Mouse (Mus musculus) splenic B cell, adult 2 months (primary cell): Measurements from ENCODE around the gene Smarcc2.
"Not testable (repeated sequence)": the region's sequence is repeated elsewhere in the genome, so short reads cannot be mapped to it uniquely, and the experiment has no call there.

Source experiments
- DNase-seq: peaks from one replicate; pipeline ENCODE4 v3.0.0-alpha.2; 2011; ENCODE audit warnings: low read depth, low spot score
- H3K27me3 ChIP-seq: 2 replicates; pipeline ENCODE4 v1.6.1; 2012; ENCODE audit warnings: mild to moderate bottlenecking, low read length, moderate library complexity, mixed read lengths; ENCODE audit not compliant: control insufficient read depth, poor library complexity, insufficient read depth, severe bottlenecking
- H3K36me3 ChIP-seq: 2 replicates; pipeline ENCODE4 v1.6.1; 2012; ENCODE audit warnings: mild to moderate bottlenecking, low read length, moderate library complexity, mixed read lengths; ENCODE audit not compliant: control insufficient read depth, poor library complexity, insufficient read depth, severe bottlenecking

Smarcc2 gene

DNA sequence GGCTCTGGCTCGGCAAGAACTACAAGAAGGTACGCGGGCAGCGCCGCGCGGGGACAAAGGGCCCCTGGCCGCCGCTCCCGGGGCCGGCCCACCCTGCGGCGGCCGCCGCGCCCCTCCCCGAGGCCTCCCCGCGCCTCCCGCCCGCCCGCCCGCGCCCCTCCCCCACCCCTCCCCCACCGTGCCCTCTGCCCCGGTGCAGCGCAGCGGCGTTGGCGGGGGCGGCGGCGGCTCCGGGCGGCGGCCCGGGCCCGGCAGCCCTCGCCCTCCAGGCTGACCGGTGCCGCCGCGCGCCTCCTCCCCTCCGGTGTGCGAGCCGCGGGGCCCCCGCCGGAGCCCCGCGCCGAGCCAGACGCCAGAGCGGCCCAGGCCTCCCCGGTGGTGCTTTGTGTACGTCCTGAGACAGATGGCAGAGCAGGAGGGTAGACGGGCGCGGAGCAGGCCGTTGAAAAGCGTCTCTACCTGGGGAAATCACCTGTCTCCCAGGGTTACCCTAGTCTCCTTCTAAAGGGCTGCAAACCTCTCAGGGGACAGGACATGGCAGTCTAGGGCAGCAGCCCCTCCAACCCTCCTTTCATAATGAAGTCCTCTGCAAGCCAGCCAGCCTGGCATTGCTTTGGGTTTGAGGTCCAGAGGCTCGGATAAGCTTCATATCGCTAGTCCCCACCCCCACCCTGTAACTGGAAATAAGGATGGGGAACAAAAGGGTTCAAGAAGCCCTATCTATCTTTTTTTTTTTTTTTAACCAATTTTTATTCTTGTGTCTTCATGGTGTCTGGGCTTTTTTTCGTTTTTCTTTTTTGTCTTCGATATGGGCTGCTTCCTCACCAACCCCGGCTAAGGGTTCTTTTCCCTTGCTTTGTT, 591 bp downstream of the Smarcc2 start:
- Histone ChIP-seq H3K27me3 (no peaks in the 10 kb centered on the region), H3K36me3 (peaks cover 4% of the 10 kb centered on the region)
- DNase-seq: peak; percentile 53

GRCm38 (mm10) chr10:128460270-128460630, 1.2 kb downstream of the Smarcc2 start:
- no peaks in the 10 kb centered on the region for H3K27me3 ChIP-seq
- H3K36me3 ChIP-seq: peaks cover 4% of the 10 kb centered on the region
- DNase-seq: no peak

- peaks cover 19% of the 10 kb centered on the region for H3K36me3 ChIP-seq
- no peaks in the 10 kb centered on the region for H3K27me3 ChIP-seq
- DNase-seq: no peak
Measured at GRCm38 (mm10) chr10:128474366-128474765, 15.3 kb downstream of the Smarcc2 start.

- DNase-seq: no peak
- Histone ChIP-seq H3K27me3 (no peaks in the 10 kb centered on the region), H3K36me3 (peaks cover 14% of the 10 kb centered on the region)
Measured at GRCm38 (mm10) chr10:128486370-128486769, 27.3 kb downstream of the Smarcc2 start.

DNA sequence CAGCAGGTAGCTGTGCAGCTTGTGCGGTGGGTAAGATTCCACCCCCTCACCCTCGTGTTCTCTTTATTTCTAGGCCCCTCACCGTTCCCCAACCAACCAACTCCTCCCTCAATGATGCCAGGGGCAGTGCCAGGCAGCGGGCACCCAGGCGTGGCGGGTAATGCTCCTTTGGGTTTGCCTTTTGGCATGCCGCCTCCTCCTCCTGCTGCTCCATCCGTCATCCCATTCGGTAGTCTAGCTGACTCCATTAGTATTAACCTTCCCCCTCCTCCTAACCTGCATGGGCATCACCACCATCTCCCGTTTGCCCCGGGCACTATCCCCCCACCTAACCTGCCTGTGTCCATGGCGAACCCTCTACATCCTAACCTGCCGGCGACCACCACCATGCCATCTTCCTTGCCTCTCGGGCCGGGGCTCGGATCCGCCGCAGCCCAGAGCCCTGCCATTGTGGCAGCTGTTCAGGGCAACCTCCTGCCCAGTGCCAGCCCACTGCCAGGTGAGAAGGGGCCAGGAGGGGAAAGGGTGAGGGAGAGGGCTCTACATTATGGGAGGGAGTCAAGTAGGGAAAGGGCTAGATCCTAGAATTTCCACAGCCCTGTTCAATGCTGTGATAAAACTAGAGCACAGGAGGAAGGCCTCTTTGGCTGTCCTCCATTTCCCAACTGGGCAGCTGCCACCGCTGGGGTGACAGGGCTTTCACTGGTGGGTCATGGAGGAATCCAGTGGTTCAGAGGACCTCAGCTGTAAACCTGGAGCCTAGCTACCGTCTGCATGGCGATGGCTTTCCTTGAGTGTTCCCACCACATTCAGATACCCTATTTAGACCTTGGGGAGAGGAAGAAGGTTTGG, 29.0 kb downstream of the Smarcc2 start:
- no peaks in the 10 kb centered on the region for H3K27me3 ChIP-seq
- peaks cover 9% of the 10 kb centered on the region for H3K36me3 ChIP-seq
- DNase-seq: no peak

- peaks cover 9% of the 10 kb centered on the region for H3K36me3 ChIP-seq
- H3K27me3 ChIP-seq: no peaks in the 10 kb centered on the region
- no peak for DNase-seq
Measured at GRCm38 (mm10) chr10:128488776-128489175, 29.7 kb downstream of the Smarcc2 start.

DNA sequence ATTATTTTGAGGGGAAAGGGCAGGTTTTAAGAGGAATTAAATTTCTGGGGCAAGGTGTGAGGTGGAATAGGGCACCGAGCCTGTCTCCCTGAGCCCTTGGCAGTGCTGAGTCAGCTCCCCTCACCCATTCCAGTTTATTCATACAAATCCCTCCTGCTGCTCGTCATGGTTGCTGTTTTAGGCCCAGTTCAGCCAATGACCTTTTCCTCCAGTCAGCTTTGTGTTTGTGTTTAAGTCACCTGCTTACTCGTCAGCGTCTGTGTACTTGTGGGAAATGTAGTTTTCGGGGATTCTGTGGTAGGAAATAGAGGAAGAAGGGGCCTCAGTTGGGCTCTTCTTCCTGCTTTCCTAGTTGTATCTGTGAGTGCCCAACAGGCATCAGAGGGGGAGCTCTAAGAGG, 30.3 kb downstream of the Smarcc2 start:
- DNase-seq: no peak

DNA sequence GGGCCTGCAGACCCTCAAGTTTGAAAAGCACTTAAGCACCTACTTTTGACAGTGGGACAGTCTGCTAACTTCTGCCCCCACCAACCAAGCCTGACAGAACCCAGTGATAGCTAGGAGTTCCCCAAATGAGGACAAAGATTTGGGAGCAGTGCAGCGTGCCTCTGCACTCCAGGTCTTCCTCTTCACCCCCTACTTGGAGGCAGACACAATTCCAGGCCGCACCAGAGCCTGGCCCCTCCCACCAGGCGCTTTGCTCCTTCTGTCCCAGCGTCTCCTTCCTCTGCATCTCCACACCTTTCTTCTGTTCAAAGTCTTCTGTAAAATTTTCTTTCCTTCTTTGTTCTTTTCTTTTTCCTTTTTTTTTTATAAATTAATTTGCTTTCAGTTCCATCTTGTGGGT, 30.7 kb downstream of the Smarcc2 start:
- H3K27me3 ChIP-seq: no peaks in the 10 kb centered on the region
- no peak for DNase-seq
- H3K36me3 ChIP-seq: peaks cover 8% of the 10 kb centered on the region

More for the DNA sequence above, 30.3 kb downstream of the Smarcc2 start:
- no peaks in the 10 kb centered on the region for H3K27me3 ChIP-seq
- H3K36me3 ChIP-seq: peaks cover 8% of the 10 kb centered on the region

GRCm38 (mm10) chr10:128490232-128490631, 31.2 kb downstream of the Smarcc2 start:
- no peaks in the 10 kb centered on the region for H3K27me3 ChIP-seq
- no peak for DNase-seq
- H3K36me3 ChIP-seq: peaks cover 8% of the 10 kb centered on the region

DNA sequence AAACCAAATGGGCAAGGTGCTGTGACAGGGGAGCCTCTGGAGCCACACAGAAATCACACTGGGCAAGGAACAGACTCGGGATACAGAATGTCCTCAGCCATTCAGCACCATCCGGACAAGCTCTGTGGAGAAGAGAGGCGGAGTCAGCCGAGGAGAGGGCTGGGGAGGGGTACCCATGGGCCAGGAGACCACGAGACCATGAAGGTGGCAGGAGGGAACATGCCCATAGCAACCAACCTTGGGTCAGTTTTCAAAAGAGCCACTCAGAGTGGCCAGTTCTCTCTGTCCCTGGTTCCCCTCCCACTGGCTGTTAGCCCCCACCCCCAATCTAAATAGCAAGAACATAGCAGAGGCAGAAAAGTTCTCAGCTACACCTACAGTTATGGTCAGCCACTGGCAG, 31.9 kb downstream of the Smarcc2 start:
- DNase-seq: no peak
- Histone ChIP-seq H3K36me3 (peaks cover 4% of the 10 kb centered on the region), H3K27me3 (no peaks in the 10 kb centered on the region)

- Histone ChIP-seq H3K36me3 (peaks cover 4% of the 10 kb centered on the region), H3K27me3 (no peaks in the 10 kb centered on the region)
- no peak for DNase-seq
Measured at GRCm38 (mm10) chr10:128491495-128491894, 32.4 kb downstream of the Smarcc2 start.

DNA sequence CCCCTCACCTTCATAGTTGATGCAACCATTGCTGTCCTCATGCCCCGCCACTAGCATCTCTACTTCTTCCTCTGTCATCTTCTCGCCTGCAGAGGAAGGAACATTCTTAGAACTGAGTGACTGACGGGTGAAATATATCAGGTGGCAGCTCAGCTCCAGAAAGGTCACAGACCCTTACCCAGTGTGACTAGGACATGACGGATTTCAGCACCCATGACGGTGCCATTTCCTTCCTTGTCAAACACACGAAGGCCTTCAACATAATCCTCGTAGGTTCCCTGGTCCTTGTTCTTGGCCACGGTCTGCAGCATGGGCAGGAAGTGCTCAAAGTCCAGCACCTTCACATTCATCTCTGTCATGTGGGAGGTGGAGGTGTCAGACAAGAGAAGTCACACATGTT, 33.0 kb downstream of the Smarcc2 start:
- DNase-seq, H3K36me3 ChIP-seq, H3K27me3 ChIP-seq: not testable (repeated sequence)

DNA sequence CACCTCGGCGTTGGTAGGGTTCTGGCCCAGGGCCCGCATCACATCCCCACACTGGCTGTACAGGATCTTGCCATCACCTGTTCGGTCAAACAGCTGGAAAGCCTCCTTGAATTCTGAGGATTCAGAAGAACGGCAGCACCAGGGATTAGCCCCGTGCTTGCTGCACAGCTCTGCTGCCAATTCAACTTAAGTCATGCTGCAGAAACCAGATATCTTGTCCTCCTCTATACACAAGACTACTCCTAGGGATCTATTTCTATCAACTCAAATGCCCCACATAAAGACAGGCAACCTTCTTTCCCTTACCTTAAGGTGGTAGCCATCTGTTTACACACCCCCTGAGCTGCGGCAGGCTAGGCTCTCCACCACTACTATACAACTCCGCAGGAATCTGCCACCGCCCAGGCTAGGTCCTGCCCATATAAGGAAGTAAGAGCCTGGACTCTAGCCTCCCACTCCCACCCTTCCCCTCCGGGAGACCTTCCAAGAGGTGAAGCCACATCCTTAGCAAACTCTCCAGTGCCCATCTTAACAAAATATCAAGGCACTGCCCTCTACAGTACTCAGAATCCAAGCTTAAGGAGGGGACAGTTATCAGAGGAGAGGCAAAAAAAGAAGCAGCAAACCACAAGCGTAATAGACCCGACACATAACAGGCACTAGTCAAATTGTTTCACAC, 33.7 kb downstream of the Smarcc2 start:
- H3K27me3 ChIP-seq: no peaks in the 10 kb centered on the region
- DNase-seq: peak; percentile 45

GRCm38 (mm10) chr10:128493319-128493694, 34.3 kb downstream of the Smarcc2 start:
- no peak for DNase-seq
- Histone ChIP-seq H3K27me3 (no peaks in the 10 kb centered on the region), H3K36me3 (peaks cover 4% of the 10 kb centered on the region)

More for the DNA sequence above, 33.7 kb downstream of the Smarcc2 start:
- peaks cover 4% of the 10 kb centered on the region for H3K36me3 ChIP-seq
